Mouse (Mus musculus) lung, embryonic 14.5 days (tissue): ENCODE results near the gene Tenm3. TPM values are rescaled to one million over a fixed set of nuclear protein-coding genes. Genes with fewer than 3 reads are reported as not detected.
A peak's percentile ranks its signal among the peaks of the same experiment; 100 is the strongest.

Source experiments
- ATAC-seq: fragments of 200-750 bp; cut with Nextera tagmentation; 2 replicates; pipeline ENCODE4 v1.8.0; 2017; ENCODE audit warnings: mild to moderate bottlenecking, moderate TSS enrichment, moderate library complexity; ENCODE audit not compliant: insufficient read depth
- DNase-seq: peaks from one replicate; pipeline ENCODE4 v3.0.0-alpha.2; 2015
- H3K27ac ChIP-seq: fragments of 300-500 bp; sonication (generic); 2 replicates; pipeline ENCODE4 v1.5.1; 2014; ENCODE audit warnings: low read depth, mild to moderate bottlenecking, moderate library complexity
- H3K27me3 ChIP-seq: fragments of 300-500 bp; sonication (generic); 2 replicates; pipeline ENCODE4 v1.6.1; 2014; ENCODE audit warnings: low read length, control low read depth; ENCODE audit not compliant: insufficient read depth
- H3K36me3 ChIP-seq: fragments of 300-500 bp; sonication (generic); 2 replicates; pipeline ENCODE4 v1.6.1; 2014; ENCODE audit warnings: control low read depth; ENCODE audit not compliant: insufficient read depth
- H3K4me1 ChIP-seq: fragments of 300-500 bp; sonication (generic); 2 replicates; pipeline ENCODE4 v1.6.1; 2014; ENCODE audit warnings: antibody characterized with exemption, control low read depth; ENCODE audit not compliant: insufficient read depth
- H3K4me2 ChIP-seq: fragments of 300-500 bp; sonication (generic); 2 replicates; pipeline ENCODE4 v1.6.1; 2014; ENCODE audit warnings: mild to moderate bottlenecking
- H3K4me3 ChIP-seq: fragments of 300-500 bp; sonication (generic); 2 replicates; pipeline ENCODE4 v1.5.1; 2014; ENCODE audit warnings: low read depth, low read length
- H3K9ac ChIP-seq: fragments of 300-500 bp; sonication (generic); 2 replicates; pipeline ENCODE4 v1.6.1; 2014
- H3K9me3 ChIP-seq: fragments of 300-500 bp; sonication (generic); 2 replicates; pipeline ENCODE4 v1.6.1; 2016; ENCODE audit warnings: low read depth, low read length, control low read depth
- CTCF ChIP-seq: IDR thresholded peaks from 2 replicates; pipeline ENCODE4 v1.5.1; 2016; ENCODE audit warnings: antibody characterized with exemption, low read depth
- WGBS: fragments of 180-500 bp; shearing (Covaris S2); extraction: QIAGEN DNeasy Blood & Tissue Kit; methylation state at CpG from one replicate; pipeline ENCODE4 v1.1.7; 2014; 5-methylcytosine and 5-hydroxymethylcytosine counted together
- polyA plus RNA-seq: library from polyadenylated mRNA; unstranded; fragments of >200 nt; fragmentation: Nextera tagmentation; extraction: Ambion mirVana; gene quantifications from 2 replicates; pipeline ENCODE4 v1.2.1, GENCODE M21; 2014

Gene Tenm3
- polyA plus RNA-seq, 1 experiment from 2014 or later, result 9.8 TPM

GRCm38 (mm10) chr8:48611934-48612512 lies 231.7 kb downstream of the Tenm3 start:
- no peaks in the 10 kb centered on the region for H3K9me3 ChIP-seq
- TF ChIP-seq CTCF, result no peak
- peak; percentile 36; the same call in 1 of the 2 replicates for ATAC-seq
- H3K4me1 ChIP-seq, result peaks cover 2% of the 10 kb centered on the region; the same call in 1 of the 2 replicates
- no peak overlapping the region for H3K4me3 ChIP-seq
- H3K27me3 ChIP-seq, result no peaks in the 10 kb centered on the region
- H3K36me3 ChIP-seq, result no peaks in the 10 kb centered on the region
- 51% methylated on average over 10 of the region's 10 CpGs for WGBS
- H3K9ac ChIP-seq, result no peak overlapping the region
- no peak overlapping the region for H3K27ac ChIP-seq
- DNase-seq, result peak; percentile 49
- H3K4me2 ChIP-seq, result no peak overlapping the region

GRCm38 (mm10) chr8:48611126-48611525 lies 232.6 kb downstream of the Tenm3 start:
- Histone ChIP-seq H3K9me3 (no peaks in the 10 kb centered on the region), H3K4me2 (no peak overlapping the region), H3K9ac (no peak overlapping the region), H3K36me3 (no peaks in the 10 kb centered on the region), H3K27me3 (no peaks in the 10 kb centered on the region), H3K4me3 (no peak overlapping the region), H3K4me1 (peaks cover 2% of the 10 kb centered on the region; the same call in 1 of the 2 replicates), H3K27ac (no peak overlapping the region)
- no peak for TF ChIP-seq CTCF
- ATAC-seq (no peak), DNase-seq (no peak)
- WGBS, result 57% methylated on average over 12 of the region's 12 CpGs

- Histone ChIP-seq H3K27ac (no peak overlapping the region), H3K27me3 (no peaks in the 10 kb centered on the region), H3K4me2 (no peak overlapping the region), H3K9me3 (no peaks in the 10 kb centered on the region), H3K4me3 (no peak overlapping the region), H3K36me3 (no peaks in the 10 kb centered on the region), H3K9ac (no peak overlapping the region), H3K4me1 (peaks cover 2% of the 10 kb centered on the region; the same call in 1 of the 2 replicates)
- TF ChIP-seq CTCF, result no peak
- no peak for DNase-seq
- 68% methylated on average over 6 of the region's 6 CpGs for WGBS
- no peak for ATAC-seq
Observed at GRCm38 (mm10) chr8:48610316-48610715, 233.4 kb downstream of the Tenm3 start.

- Histone ChIP-seq H3K4me2 (no peak overlapping the region), H3K9me3 (no peaks in the 10 kb centered on the region), H3K9ac (no peak overlapping the region), H3K27me3 (no peaks in the 10 kb centered on the region), H3K4me1 (peaks cover 2% of the 10 kb centered on the region; the same call in 1 of the 2 replicates), H3K4me3 (no peak overlapping the region), H3K36me3 (no peaks in the 10 kb centered on the region), H3K27ac (no peak overlapping the region)
- DNase-seq (no peak), ATAC-seq (no peak)
- TF ChIP-seq CTCF, result no peak
- 86% methylated on average over 4 of the region's 4 CpGs for WGBS
Observed at GRCm38 (mm10) chr8:48609684-48610083, 234.1 kb downstream of the Tenm3 start.

GRCm38 (mm10) chr8:48604190-48604897 lies 239.4 kb downstream of the Tenm3 start:
- DNase-seq, result peak; percentile 77

GRCm38 (mm10) chr8:48603165-48603840 lies 240.4 kb downstream of the Tenm3 start:
- peak; percentile 27 for DNase-seq
- H3K27me3 ChIP-seq, result no peaks in the 10 kb centered on the region
- H3K4me1 ChIP-seq, result no peaks in the 10 kb centered on the region
- no peak overlapping the region for H3K27ac ChIP-seq
- ATAC-seq, result peak; percentile 39; the same call in 1 of the 2 replicates
- no peak for TF ChIP-seq CTCF
- no peak overlapping the region for H3K4me3 ChIP-seq
- no peak overlapping the region for H3K9ac ChIP-seq
- no peaks in the 10 kb centered on the region for H3K36me3 ChIP-seq
- no peak overlapping the region for H3K4me2 ChIP-seq
- WGBS, result 71% methylated on average over 15 of the region's 15 CpGs
- no peaks in the 10 kb centered on the region for H3K9me3 ChIP-seq

More at GRCm38 (mm10) chr8:48604190-48604897, 239.4 kb downstream of the Tenm3 start:
- 30% methylated on average over 10 of the region's 10 CpGs for WGBS
- Histone ChIP-seq H3K36me3 (no peaks in the 10 kb centered on the region), H3K9ac (no peak overlapping the region), H3K27me3 (no peaks in the 10 kb centered on the region), H3K4me3 (no peak overlapping the region), H3K4me2 (no peak overlapping the region), H3K9me3 (no peaks in the 10 kb centered on the region), H3K4me1 (no peaks in the 10 kb centered on the region), H3K27ac (no peak overlapping the region)
- ATAC-seq, result peak; percentile 75
- TF ChIP-seq CTCF, result no peak

GRCm38 (mm10) chr8:48601621-48602020 lies 242.1 kb downstream of the Tenm3 start:
- Histone ChIP-seq H3K27ac (no peak overlapping the region), H3K4me1 (no peaks in the 10 kb centered on the region), H3K9me3 (no peaks in the 10 kb centered on the region), H3K4me3 (no peak overlapping the region), H3K36me3 (no peaks in the 10 kb centered on the region), H3K9ac (no peak overlapping the region), H3K27me3 (no peaks in the 10 kb centered on the region), H3K4me2 (no peak overlapping the region)
- ATAC-seq (no peak), DNase-seq (no peak)
- TF ChIP-seq CTCF, result no peak
- WGBS, result 82% methylated on average over 4 of the region's 4 CpGs
